Mouse (Mus musculus): Measurements from ENCODE around the gene Olfr64. TPM values are rescaled to one million over a fixed set of nuclear protein-coding genes. Genes with fewer than 3 reads are reported as not detected.

Gene Olfr64
- not detected in 2 replicates for polyA plus RNA-seq (2015; fragmentation: Nextera tagmentation; extraction: Ambion mirVana)

DNA sequence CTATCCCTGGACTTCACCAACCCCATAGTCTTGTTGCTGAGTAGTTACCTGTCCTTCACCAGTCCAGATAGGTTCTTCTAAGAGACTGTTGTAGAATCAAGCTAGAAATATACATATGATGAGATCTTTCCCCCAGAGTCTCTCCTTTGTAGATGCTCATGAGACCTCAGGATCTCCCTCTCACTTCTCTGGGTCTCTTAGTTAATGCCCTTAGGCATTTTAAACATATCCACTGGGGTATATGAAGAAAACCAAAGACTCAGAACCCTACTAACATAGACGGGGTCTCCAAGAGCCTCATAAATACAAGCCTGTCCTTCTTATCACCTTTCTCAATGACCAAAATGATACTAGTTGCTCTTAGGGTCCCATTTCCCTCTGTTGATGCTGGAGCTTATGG, at the start of gene Olfr64:
Olfr64 (minus strand) TSS at position 101 of the 400 bp plus-strand sequence.
- Histone ChIP-seq H3K9ac (no peak within 1 kb of the TSS), H3K36me3 (no peaks in the 10 kb centered on the region), H3K9me3 (no peaks in the 10 kb centered on the region), H3K27me3 (no peaks in the 10 kb centered on the region), H3K4me3 (no peak within 1 kb of the TSS), H3K4me2 (no peak within 1 kb of the TSS), H3K4me1 (no peaks in the 10 kb centered on the region), H3K27ac (no peak within 1 kb of the TSS)
- WGBS: 71% methylated on average over 1 of the region's 1 CpGs
- ATAC-seq (ENCODE audit: borderline replicate concordance, extremely low read depth, low FRiP score, low TSS enrichment): no peak

DNA sequence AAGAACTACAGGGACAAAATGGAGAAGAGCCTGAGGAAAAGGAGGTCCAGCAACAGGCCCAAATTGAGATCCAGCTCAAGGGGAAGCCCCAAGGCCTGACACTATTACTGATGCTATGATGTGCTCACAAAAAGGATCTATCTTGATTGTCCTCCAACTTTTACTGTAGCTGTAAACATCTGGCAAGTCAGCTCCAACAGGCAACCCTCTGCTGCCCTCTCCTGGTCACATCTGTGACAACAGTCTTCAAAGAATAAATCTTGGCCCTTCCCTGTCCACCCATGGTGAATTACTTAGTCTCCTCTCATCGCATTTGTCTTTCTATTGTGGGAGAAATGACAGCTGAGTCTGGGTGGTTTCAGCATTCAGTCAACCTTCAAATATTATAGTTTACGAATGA, 48.4 kb upstream of the Olfr64 start:
- WGBS: 22% methylated on average over 2 of the region's 2 CpGs
- Histone ChIP-seq H3K4me1 (no peaks in the 10 kb centered on the region), H3K27ac (no peak overlapping the region), H3K4me3 (no peak overlapping the region), H3K4me2 (no peak overlapping the region), H3K9me3 (no peaks in the 10 kb centered on the region), H3K27me3 (no peaks in the 10 kb centered on the region), H3K36me3 (no peaks in the 10 kb centered on the region), H3K9ac (no peak overlapping the region)
- ATAC-seq (ENCODE audit: borderline replicate concordance, extremely low read depth, low FRiP score, low TSS enrichment): no peak

DNA sequence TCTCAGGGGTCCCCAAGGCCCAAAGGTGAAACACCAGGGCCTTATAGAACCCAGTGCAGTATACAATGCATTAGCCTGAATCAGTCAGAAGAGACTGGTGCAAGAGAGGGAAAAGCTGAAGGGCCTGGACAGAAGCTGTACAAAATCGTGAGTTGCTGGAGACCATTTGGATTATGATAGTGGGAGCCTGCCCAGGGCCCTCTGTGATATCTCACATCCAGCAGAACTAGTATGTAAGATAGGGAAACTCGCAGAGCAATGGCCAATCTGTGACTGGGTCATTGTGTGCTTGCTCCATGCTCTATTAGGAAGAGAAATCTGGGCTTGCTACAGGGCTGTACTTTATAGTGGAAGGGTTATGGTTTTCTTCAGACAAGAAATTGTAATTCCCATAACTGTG, 40.0 kb upstream of the Olfr64 start, which contains the start of gene Olfr632:
Olfr632 (plus strand) TSS at position 84 of the 400 bp plus-strand sequence.
- Histone ChIP-seq H3K27ac (no peak within 1 kb of the TSS), H3K4me3 (no peak within 1 kb of the TSS), H3K36me3 (no peaks in the 10 kb centered on the region), H3K4me2 (no peak within 1 kb of the TSS), H3K27me3 (no peaks in the 10 kb centered on the region), H3K9me3 (no peaks in the 10 kb centered on the region), H3K4me1 (no peaks in the 10 kb centered on the region), H3K9ac (no peak within 1 kb of the TSS)
- no peak for ATAC-seq (ENCODE audit: borderline replicate concordance, extremely low read depth, low FRiP score, low TSS enrichment)
- 66% methylated on average over 2 of the region's 2 CpGs for WGBS

DNA sequence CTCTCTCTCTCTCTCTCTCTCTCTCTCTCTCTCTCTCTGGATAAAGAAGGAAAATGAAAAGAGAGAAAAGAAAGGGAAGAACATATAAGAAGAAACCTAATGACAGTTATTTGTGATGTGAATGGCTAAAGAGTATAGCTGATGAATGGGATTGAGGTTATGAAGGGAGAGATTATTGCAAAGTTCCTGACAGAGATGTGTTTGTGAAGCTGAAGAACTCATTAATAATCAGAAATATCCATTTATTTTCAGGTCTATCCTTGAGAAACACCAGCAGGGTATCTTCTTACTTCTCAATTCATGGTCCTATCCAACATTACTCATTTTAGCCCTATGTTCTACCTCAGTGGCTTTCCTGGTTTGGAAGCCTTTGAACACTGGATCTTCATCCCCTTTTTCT, 34.2 kb upstream of the Olfr64 start, which contains the start of gene Olfr631:
Olfr631 (plus strand) TSS at position 301 of the 400 bp plus-strand sequence.
- Histone ChIP-seq H3K4me3 (no peak within 1 kb of the TSS), H3K36me3 (no peaks in the 10 kb centered on the region), H3K27ac (no peak within 1 kb of the TSS), H3K9ac (no peak within 1 kb of the TSS), H3K4me1 (no peaks in the 10 kb centered on the region), H3K9me3 (no peaks in the 10 kb centered on the region), H3K4me2 (no peak within 1 kb of the TSS), H3K27me3 (no peaks in the 10 kb centered on the region)
- no peak for ATAC-seq (ENCODE audit: borderline replicate concordance, extremely low read depth, low FRiP score, low TSS enrichment)

DNA sequence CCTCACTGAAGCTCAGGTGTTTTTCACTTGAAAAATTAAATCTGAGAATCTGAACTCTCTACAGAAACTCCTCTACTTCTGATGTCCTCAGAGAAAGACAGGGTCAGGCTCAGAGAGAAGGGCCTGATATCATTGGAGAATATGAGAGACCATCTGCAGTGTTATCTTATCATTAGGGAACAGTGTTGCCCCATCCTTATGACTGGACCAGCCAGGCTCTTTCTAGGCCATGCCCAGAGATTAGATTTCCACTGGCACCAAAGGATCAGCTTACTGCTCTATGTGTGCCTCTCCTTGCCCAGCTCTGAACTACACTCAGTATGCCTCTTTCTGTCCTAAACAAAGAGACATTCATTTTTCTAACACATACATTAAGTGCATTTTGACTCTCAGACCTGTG, 21.1 kb upstream of the Olfr64 start:
- H3K4me3 ChIP-seq: no peak overlapping the region
- H3K4me1 ChIP-seq: no peaks in the 10 kb centered on the region
- no peak overlapping the region for H3K27ac ChIP-seq
- H3K4me2 ChIP-seq: no peak overlapping the region
- no peaks in the 10 kb centered on the region for H3K9me3 ChIP-seq
- H3K9ac ChIP-seq: no peak overlapping the region
- ATAC-seq (ENCODE audit: borderline replicate concordance, extremely low read depth, low FRiP score, low TSS enrichment): no peak; the same call in 1 of the 2 replicates
- H3K36me3 ChIP-seq: no peaks in the 10 kb centered on the region
- no peaks in the 10 kb centered on the region for H3K27me3 ChIP-seq

DNA sequence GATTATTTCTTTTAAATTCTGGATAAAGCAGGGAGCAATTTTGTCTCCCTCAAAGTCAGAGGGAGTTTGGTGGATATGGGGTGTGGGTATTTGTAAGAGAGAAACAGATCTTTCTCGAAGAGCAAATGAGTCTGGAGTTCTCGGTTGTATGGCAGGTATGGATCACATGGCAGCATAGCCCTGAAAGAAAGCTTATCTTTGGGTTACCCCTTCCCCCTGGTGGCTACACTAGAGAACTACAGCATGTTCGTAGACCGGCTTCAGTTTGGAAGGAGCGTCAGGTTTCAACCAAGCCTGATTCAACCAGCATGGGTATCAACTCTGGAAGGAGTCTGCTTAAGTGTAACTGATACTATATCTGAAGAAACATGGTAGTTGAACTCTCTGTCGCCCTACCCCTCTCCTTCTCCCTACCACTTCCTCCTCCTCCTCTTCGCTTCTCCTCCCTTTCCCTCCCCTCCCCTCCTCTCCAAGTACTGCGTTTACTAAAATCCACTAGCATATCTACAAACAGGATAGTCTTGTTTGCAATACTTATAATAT, 18.8 kb upstream of the Olfr64 start:
- Histone ChIP-seq H3K4me2 (no peak overlapping the region), H3K36me3 (no peaks in the 10 kb centered on the region), H3K9me3 (no peaks in the 10 kb centered on the region), H3K27me3 (no peaks in the 10 kb centered on the region), H3K27ac (no peak overlapping the region), H3K9ac (no peak overlapping the region), H3K4me3 (no peak overlapping the region), H3K4me1 (no peaks in the 10 kb centered on the region)
- ATAC-seq (ENCODE audit: borderline replicate concordance, extremely low read depth, low FRiP score, low TSS enrichment): no peak
- WGBS: 34% methylated on average over 8 of the region's 8 CpGs

DNA sequence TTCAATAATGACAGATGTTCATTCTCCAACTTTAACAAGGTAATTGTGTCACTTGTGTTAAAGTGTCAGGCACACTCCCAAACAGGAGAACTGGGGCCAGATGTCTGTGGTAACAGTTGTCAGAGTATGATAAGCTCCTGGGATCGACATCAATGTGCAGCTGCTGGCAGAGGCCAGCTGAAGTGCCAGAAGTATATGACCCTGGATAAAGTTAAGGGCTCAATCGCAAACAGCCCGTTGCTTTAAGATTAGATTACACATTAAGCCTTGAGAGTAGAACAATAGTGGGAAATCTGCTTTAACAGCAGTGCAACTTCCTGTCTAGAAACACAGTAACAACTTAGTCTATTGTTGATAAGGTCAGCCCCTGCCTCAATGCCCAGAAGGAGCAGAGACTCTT, 15.8 kb upstream of the Olfr64 start:
- H3K27me3 ChIP-seq: no peaks in the 10 kb centered on the region
- H3K9me3 ChIP-seq: no peaks in the 10 kb centered on the region
- WGBS: 9% methylated on average over 3 of the region's 3 CpGs
- H3K4me3 ChIP-seq: no peak overlapping the region
- H3K27ac ChIP-seq: no peak overlapping the region
- peak; percentile 78; the same call in 1 of the 2 replicates for ATAC-seq (ENCODE audit: borderline replicate concordance, extremely low read depth, low FRiP score, low TSS enrichment)
- H3K9ac ChIP-seq: no peak overlapping the region
- no peak overlapping the region for H3K4me2 ChIP-seq
- no peaks in the 10 kb centered on the region for H3K36me3 ChIP-seq
- no peaks in the 10 kb centered on the region for H3K4me1 ChIP-seq

DNA sequence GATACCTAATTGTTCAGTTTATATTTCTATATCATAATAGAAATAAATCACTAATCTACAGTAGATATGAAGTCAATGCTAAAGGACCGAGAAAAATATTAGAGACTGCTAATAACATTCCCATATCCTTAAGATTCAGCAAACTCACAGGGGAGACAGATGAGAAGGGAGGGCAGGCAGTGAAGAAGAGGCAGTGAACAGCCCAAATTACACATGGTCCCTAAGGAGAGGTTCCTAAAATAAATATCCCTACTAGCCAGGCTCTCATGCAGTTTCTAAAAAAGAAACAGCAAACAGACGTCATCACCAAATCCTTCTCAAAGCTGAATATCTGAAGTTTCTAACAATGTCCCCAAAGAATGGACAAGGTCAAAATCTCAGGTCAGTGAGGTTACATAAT, 8.9 kb upstream of the Olfr64 start, which contains the start of gene Olfr65:
Olfr65 (plus strand) TSS at position 301 of the 400 bp plus-strand sequence.
- 63% methylated on average over 2 of the region's 2 CpGs for WGBS
- Histone ChIP-seq H3K4me2 (no peak within 1 kb of the TSS), H3K9me3 (no peaks in the 10 kb centered on the region), H3K4me3 (no peak within 1 kb of the TSS), H3K27ac (no peak within 1 kb of the TSS), H3K4me1 (no peaks in the 10 kb centered on the region), H3K36me3 (no peaks in the 10 kb centered on the region), H3K9ac (no peak within 1 kb of the TSS), H3K27me3 (no peaks in the 10 kb centered on the region)
- no peak for ATAC-seq (ENCODE audit: borderline replicate concordance, extremely low read depth, low FRiP score, low TSS enrichment)

DNA sequence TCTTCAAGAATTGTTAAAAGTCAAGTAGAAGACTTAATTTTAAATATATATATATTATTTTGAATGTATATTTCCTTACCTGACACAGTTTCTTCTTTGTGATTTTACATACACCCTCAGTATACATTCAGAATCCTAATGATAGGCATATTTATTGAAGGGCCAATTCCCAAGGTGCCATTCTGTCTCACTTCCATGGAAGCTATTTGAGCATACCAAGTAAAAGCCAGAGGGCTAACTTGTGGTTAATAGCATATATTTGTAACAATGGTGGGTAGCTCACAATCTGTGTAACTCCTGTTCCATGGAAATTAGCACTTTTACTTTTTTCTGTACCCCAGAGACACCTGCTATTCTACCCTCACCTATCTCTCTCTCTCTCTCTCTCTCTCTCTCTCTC, 8.1 kb downstream of the Olfr64 start, which contains the start of gene Olfr66:
Olfr66 (minus strand) TSS at position 101 of the 400 bp plus-strand sequence.
- Histone ChIP-seq H3K9me3 (no peaks in the 10 kb centered on the region), H3K27me3 (no peaks in the 10 kb centered on the region), H3K36me3 (no peaks in the 10 kb centered on the region), H3K4me2 (no peak within 1 kb of the TSS), H3K4me3 (no peak within 1 kb of the TSS), H3K9ac (no peak within 1 kb of the TSS), H3K4me1 (no peaks in the 10 kb centered on the region), H3K27ac (no peak within 1 kb of the TSS)
- no peak for ATAC-seq (ENCODE audit: borderline replicate concordance, extremely low read depth, low FRiP score, low TSS enrichment)

DNA sequence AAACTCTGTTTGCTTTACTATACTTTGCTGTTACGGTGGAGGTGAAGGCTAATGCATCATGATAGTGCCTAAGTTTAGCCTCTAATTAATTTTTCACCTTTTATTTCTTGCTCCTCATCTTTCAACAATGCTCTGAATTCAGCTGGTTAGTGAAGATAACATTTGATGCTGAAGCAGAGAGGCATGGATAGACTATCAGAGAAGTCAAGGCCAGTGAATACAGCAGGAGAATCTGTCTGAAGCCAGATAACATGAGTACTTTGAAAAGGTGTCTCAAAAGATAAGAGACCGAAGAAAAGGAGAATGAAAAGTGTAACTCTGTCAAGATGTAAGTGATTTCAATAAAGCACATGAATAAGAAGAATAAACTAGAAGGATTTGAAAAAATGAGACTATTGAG, 17.2 kb downstream of the Olfr64 start:
- no peak overlapping the region for H3K4me2 ChIP-seq
- WGBS: 64% methylated on average over 2 of the region's 2 CpGs
- no peaks in the 10 kb centered on the region for H3K9me3 ChIP-seq
- no peak overlapping the region for H3K9ac ChIP-seq
- no peaks in the 10 kb centered on the region for H3K4me1 ChIP-seq
- no peak overlapping the region for H3K27ac ChIP-seq
- no peaks in the 10 kb centered on the region for H3K36me3 ChIP-seq
- ATAC-seq (ENCODE audit: borderline replicate concordance, extremely low read depth, low FRiP score, low TSS enrichment): no peak
- H3K4me3 ChIP-seq: no peak overlapping the region
- no peaks in the 10 kb centered on the region for H3K27me3 ChIP-seq

DNA sequence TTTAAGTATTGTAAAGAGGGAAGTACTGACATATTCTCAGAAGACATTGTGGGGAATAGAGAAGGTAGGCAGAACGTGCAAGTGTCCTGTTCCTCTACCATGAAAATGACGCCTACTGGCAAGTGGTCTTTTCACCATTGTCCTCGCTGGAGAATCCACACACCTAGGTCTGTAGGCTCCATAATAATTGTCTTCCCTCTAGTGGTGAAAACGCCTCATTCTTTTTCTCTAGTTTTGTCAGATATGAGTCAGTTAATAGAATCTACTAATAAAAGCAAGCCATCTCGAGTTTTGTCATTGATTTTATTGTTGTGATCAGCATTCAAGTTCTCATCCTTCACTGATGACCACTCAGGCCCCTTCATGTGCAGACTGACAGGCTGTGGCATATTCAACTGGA, 19.8 kb downstream of the Olfr64 start:
- Histone ChIP-seq H3K4me3 (no peak overlapping the region), H3K9ac (no peak overlapping the region), H3K27ac (no peak overlapping the region), H3K36me3 (no peaks in the 10 kb centered on the region), H3K27me3 (no peaks in the 10 kb centered on the region), H3K4me2 (no peak overlapping the region), H3K4me1 (no peaks in the 10 kb centered on the region), H3K9me3 (no peaks in the 10 kb centered on the region)
- ATAC-seq (ENCODE audit: borderline replicate concordance, extremely low read depth, low FRiP score, low TSS enrichment): no peak
- WGBS: 36% methylated on average over 5 of the region's 5 CpGs

DNA sequence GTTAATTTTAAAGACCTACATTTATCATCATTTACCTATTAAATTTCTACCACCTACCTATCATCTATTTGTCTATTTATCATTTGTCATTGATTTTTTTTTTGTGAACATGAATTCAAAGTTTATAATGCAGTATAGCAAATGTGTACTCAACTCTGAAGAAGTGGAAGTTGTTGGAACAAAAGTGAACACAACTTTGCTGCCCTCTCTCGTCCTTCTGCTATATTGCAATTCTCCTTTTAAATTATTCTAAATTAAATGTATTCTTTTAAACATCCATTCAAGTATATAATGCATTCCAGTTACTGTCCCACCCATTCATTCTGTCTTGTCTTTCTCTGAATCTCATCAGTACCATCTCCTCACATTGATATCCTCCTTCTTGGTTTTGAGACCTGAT, 21.2 kb downstream of the Olfr64 start:
- no peaks in the 10 kb centered on the region for H3K36me3 ChIP-seq
- H3K4me3 ChIP-seq: no peak overlapping the region
- H3K9ac ChIP-seq: no peak overlapping the region
- no peak overlapping the region for H3K4me2 ChIP-seq
- no peaks in the 10 kb centered on the region for H3K27me3 ChIP-seq
- no peaks in the 10 kb centered on the region for H3K4me1 ChIP-seq
- no peaks in the 10 kb centered on the region for H3K9me3 ChIP-seq
- no peak overlapping the region for H3K27ac ChIP-seq
- WGBS: 3% methylated on average over 1 of the region's 1 CpGs
- ATAC-seq (ENCODE audit: borderline replicate concordance, extremely low read depth, low FRiP score, low TSS enrichment): no peak

DNA sequence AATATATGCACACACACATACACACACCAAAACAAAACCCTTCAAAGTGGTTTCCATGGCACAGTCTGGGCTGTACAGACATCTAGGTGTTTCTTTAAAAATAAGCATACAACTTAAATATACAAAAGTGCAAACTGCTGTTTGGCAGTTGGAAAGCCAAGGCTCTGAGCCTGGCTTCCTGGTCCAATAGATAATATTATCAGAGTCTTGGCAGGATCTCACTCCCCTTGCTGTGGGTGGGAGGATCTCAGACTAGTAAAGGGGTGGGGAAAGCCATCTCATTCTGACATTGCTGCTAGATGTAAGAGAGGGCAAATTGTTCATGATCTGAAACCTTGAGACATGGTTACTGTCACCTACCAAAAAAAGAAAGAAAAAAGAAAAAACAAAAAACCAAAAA, 23.6 kb downstream of the Olfr64 start:
- Histone ChIP-seq H3K4me3 (no peak overlapping the region), H3K9ac (no peak overlapping the region), H3K4me2 (no peak overlapping the region), H3K27me3 (no peaks in the 10 kb centered on the region), H3K36me3 (no peaks in the 10 kb centered on the region), H3K4me1 (no peaks in the 10 kb centered on the region), H3K27ac (no peak overlapping the region), H3K9me3 (no peaks in the 10 kb centered on the region)
- ATAC-seq (ENCODE audit: borderline replicate concordance, extremely low read depth, low FRiP score, low TSS enrichment): peak; percentile 49; the same call in 1 of the 2 replicates

All from lung, embryonic 15.5 days (tissue).